Mouse (Mus musculus): ENCODE measurements at regions not wholly inside any gene's neighbourhood (a gene's known extent, or its start where the extent isn't known, plus 50 kb on each side); places are given as distances from the start of the nearest gene placed in this dataset.
A peak's percentile ranks its signal among the peaks of the same experiment; 100 is the strongest.
"Not testable (repeated sequence)": the region's sequence is repeated elsewhere in the genome, so short reads cannot be mapped to it uniquely, and the experiment has no call there.

DNA sequence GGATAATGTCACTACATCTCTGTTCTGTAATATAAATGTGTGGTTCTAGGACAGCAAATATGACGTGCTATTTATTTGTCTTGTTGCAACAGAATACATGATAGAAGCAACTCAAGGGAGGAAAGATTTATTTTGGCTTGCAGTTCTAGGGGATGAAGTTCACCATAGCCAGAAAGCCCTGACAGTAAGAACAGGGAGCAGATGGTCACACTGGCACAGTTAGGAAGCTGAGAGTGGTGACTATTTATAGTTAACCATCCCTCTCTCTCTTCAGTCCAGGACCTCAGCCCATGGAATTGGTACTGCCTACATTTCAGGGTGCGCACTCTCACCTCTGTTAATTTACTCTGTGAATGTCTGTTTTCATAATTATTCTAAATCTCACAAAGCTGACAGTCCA lies 678.5 kb upstream of the Gm19410 start:
- 0 out of 2 replicates have a peak, but pooled peaks cover 3% of the 10 kb centered on the region for H3K9me3 ChIP-seq (replicated peaks; ENCODE audit: control insufficient read depth, low read length)
- ATAC-seq (replicated peaks; ENCODE audit: extremely low read depth, insufficient read depth, low FRiP score) = no peak
- H3K4me3 ChIP-seq (ENCODE audit: low read length) = no peak overlapping the region
- no peak overlapping the region for H3K4me2 ChIP-seq (ENCODE audit: low read depth, low read length)
- no peaks in the 10 kb centered on the region for H3K4me1 ChIP-seq (ENCODE audit: control insufficient read depth, insufficient read depth, low read length)
- H3K9ac ChIP-seq (ENCODE audit: low read length) = no peak overlapping the region
- 91% methylated on average over 2 of the region's 2 CpGs for WGBS
- H3K27ac ChIP-seq (ENCODE audit: low read length) = no peak overlapping the region
- H3K36me3 ChIP-seq (ENCODE audit: control insufficient read depth, insufficient read depth) = no peaks in the 10 kb centered on the region
- H3K27me3 ChIP-seq (ENCODE audit: control insufficient read depth, insufficient read depth, low read length) = no peaks in the 10 kb centered on the region

GRCm38 (mm10) chr8:35088380-35089244 lies 677.0 kb upstream of the Gm19410 start:
- H3K27ac ChIP-seq (ENCODE audit: low read length) = no peak overlapping the region
- H3K4me2 ChIP-seq (ENCODE audit: low read depth, low read length) = no peak overlapping the region
- no peaks in the 10 kb centered on the region for H3K4me1 ChIP-seq (ENCODE audit: control insufficient read depth, insufficient read depth, low read length)
- no peak overlapping the region for H3K9ac ChIP-seq (ENCODE audit: low read length)
- no peaks in the 10 kb centered on the region for H3K27me3 ChIP-seq (ENCODE audit: control insufficient read depth, insufficient read depth, low read length)
- 80% methylated on average over 18 of the region's 18 CpGs for WGBS
- no peak overlapping the region for H3K4me3 ChIP-seq (ENCODE audit: low read length)
- no peak for ATAC-seq (replicated peaks; ENCODE audit: extremely low read depth, insufficient read depth, low FRiP score)
- H3K9me3 ChIP-seq (replicated peaks; ENCODE audit: control insufficient read depth, low read length) = 0 out of 2 replicates have a peak, but pooled peaks cover 3% of the 10 kb centered on the region
- H3K36me3 ChIP-seq (ENCODE audit: control insufficient read depth, insufficient read depth) = no peaks in the 10 kb centered on the region

- Histone ChIP-seq H3K36me3 (ENCODE audit: control insufficient read depth, insufficient read depth) (no peaks in the 10 kb centered on the region), H3K4me2 (ENCODE audit: low read depth, low read length) (no peak overlapping the region), H3K27ac (ENCODE audit: low read length) (no peak overlapping the region), H3K27me3 (ENCODE audit: control insufficient read depth, insufficient read depth, low read length) (no peaks in the 10 kb centered on the region), H3K9ac (ENCODE audit: low read length) (no peak overlapping the region), H3K4me1 (ENCODE audit: control insufficient read depth, insufficient read depth, low read length) (no peaks in the 10 kb centered on the region), H3K9me3 (replicated peaks; ENCODE audit: control insufficient read depth, low read length) (0 out of 2 replicates have a peak, but pooled peaks cover 3% of the 10 kb centered on the region), H3K4me3 (ENCODE audit: low read length) (no peak overlapping the region)
- ATAC-seq (replicated peaks; ENCODE audit: extremely low read depth, insufficient read depth, low FRiP score) = no peak
- 88% methylated on average over 8 of the region's 8 CpGs for WGBS
Measured at GRCm38 (mm10) chr8:35089519-35089918, 676.1 kb upstream of the Gm19410 start.

- H3K9me3 ChIP-seq (replicated peaks; ENCODE audit: control insufficient read depth, low read length) = no peaks in the 10 kb centered on the region
- no peaks in the 10 kb centered on the region for H3K27me3 ChIP-seq (ENCODE audit: control insufficient read depth, insufficient read depth, low read length)
- no peaks in the 10 kb centered on the region for H3K36me3 ChIP-seq (ENCODE audit: control insufficient read depth, insufficient read depth)
- H3K4me3 ChIP-seq (ENCODE audit: low read length) = no peak overlapping the region
- no peak overlapping the region for H3K4me2 ChIP-seq (ENCODE audit: low read depth, low read length)
- H3K27ac ChIP-seq (ENCODE audit: low read length) = no peak overlapping the region
- 80% methylated on average over 5 of the region's 5 CpGs for WGBS
- H3K9ac ChIP-seq (ENCODE audit: low read length) = no peak overlapping the region
- no peak for ATAC-seq (replicated peaks; ENCODE audit: extremely low read depth, insufficient read depth, low FRiP score)
- H3K4me1 ChIP-seq (ENCODE audit: control insufficient read depth, insufficient read depth, low read length) = peaks cover 8% of the 10 kb centered on the region
Measured at GRCm38 (mm10) chr8:35101701-35102100, 663.9 kb upstream of the Gm19410 start.

- H3K36me3 ChIP-seq (ENCODE audit: control insufficient read depth, insufficient read depth); H3K27me3 ChIP-seq (ENCODE audit: control insufficient read depth, insufficient read depth, low read length); H3K9me3 ChIP-seq (replicated peaks; ENCODE audit: control insufficient read depth, low read length); H3K27ac ChIP-seq (ENCODE audit: low read length); H3K4me2 ChIP-seq (ENCODE audit: low read depth, low read length); H3K4me3 ChIP-seq (ENCODE audit: low read length); H3K4me1 ChIP-seq (ENCODE audit: control insufficient read depth, insufficient read depth, low read length); H3K9ac ChIP-seq (ENCODE audit: low read length): not testable (repeated sequence)
- ATAC-seq (replicated peaks; ENCODE audit: extremely low read depth, insufficient read depth, low FRiP score) = peak; percentile 69
- 24% methylated on average over 3 of the region's 3 CpGs for WGBS
Measured at GRCm38 (mm10) chr8:35102102-35102501, 663.5 kb upstream of the Gm19410 start.

DNA sequence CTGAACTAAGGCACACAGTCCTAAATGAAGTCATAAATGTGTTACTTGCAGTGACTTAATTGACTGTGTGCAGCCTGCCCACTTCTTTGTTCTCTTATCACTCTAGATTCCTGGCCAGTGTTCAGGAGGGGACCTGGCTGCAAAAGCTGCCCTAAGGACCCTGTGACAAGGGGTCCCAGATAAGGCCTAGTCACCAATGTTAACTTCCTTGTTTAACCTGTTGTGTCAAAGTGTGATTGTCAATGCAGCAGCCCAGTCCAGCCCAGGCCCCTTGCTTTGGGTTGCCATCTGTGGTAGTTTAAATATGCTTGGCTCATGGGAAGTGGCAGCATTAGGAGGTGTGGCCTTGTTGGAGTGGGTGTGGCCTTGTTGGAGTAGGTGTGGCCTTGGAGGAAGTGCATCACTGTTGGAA lies 661.1 kb upstream of the Gm19410 start:
- Histone ChIP-seq H3K4me1 (ENCODE audit: control insufficient read depth, insufficient read depth, low read length) (peaks cover 12% of the 10 kb centered on the region), H3K27ac (ENCODE audit: low read length) (0 out of 2 replicates have a peak overlapping the region, but pooled peaks have one; percentile 6)
- ATAC-seq (replicated peaks; ENCODE audit: extremely low read depth, insufficient read depth, low FRiP score) = peak; percentile 47
- not testable (repeated sequence) for H3K9ac ChIP-seq (ENCODE audit: low read length); H3K27me3 ChIP-seq (ENCODE audit: control insufficient read depth, insufficient read depth, low read length); H3K36me3 ChIP-seq (ENCODE audit: control insufficient read depth, insufficient read depth); H3K9me3 ChIP-seq (replicated peaks; ENCODE audit: control insufficient read depth, low read length); H3K4me2 ChIP-seq (ENCODE audit: low read depth, low read length); H3K4me3 ChIP-seq (ENCODE audit: low read length)

DNA sequence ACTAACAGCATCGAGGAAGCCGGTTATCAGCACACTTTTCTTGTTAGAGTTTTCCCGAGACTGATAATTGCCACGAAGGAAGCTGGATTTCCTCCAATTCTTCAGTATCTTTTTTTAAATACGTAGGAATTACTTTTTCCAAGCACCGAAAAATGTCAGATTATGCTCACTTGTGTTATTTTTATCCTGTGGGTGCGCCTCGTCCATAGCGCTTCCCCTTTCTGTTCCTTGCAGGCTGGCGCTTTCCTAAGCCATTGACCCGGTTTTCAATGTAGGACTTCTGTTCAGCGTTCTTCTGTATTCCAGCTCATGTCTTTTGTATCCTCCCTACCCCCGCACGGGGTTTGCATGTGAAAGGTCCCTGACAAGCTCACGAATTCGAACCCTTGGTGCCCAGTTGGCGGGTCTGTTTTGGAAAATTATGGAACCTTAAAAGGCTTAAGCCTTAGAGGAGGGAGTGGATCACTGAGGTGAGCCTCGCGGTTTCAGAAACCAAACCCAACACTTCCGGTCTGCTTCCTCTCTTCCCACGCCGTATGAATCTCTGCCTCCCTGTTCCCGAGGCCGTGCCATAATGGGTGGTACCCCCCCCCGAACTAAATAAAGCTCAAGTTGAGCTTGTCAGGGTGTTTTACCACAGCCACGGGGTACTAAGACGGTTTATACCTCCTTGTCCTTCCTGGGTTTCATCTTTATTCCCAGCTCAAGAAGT lies 655.9 kb upstream of the Gm19410 start:
- no peak overlapping the region for H3K9ac ChIP-seq (ENCODE audit: low read length)
- no peak for ATAC-seq (replicated peaks; ENCODE audit: extremely low read depth, insufficient read depth, low FRiP score)
- peak overlapping the region; percentile 49 for H3K4me2 ChIP-seq (ENCODE audit: low read depth, low read length)
- peak overlapping the region; percentile 48 for H3K27ac ChIP-seq (ENCODE audit: low read length)
- WGBS = 66% methylated on average over 27 of the region's 27 CpGs
- H3K27me3 ChIP-seq (ENCODE audit: control insufficient read depth, insufficient read depth, low read length) = no peaks in the 10 kb centered on the region
- H3K4me1 ChIP-seq (ENCODE audit: control insufficient read depth, insufficient read depth, low read length) = peaks cover 26% of the 10 kb centered on the region
- no peaks in the 10 kb centered on the region for H3K36me3 ChIP-seq (ENCODE audit: control insufficient read depth, insufficient read depth)
- no peaks in the 10 kb centered on the region for H3K9me3 ChIP-seq (replicated peaks; ENCODE audit: control insufficient read depth, low read length)
- no peak overlapping the region for H3K4me3 ChIP-seq (ENCODE audit: low read length)

DNA sequence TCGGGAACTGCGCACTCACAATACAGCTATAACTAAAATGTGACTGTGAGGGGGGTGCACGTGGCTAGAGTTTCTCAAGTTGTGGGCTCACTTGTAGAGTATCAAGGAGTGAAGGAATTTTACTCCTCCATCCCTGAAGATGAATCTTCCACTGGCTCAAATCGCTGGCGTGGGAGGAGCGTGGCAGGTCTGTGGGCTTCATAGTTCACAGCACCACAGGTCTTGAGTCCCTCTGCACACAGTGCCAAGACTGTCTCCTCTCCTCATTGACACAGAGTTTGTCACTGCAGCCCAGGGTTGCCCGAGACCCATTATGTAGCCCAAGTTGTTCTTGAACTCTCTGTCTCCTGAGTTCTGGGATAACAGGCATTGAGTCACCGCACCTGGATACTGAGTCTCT lies 655.3 kb upstream of the Gm19410 start:
- Histone ChIP-seq H3K27ac (ENCODE audit: low read length) (no peak overlapping the region), H3K4me3 (ENCODE audit: low read length) (no peak overlapping the region), H3K9ac (ENCODE audit: low read length) (no peak overlapping the region), H3K36me3 (ENCODE audit: control insufficient read depth, insufficient read depth) (no peaks in the 10 kb centered on the region), H3K4me1 (ENCODE audit: control insufficient read depth, insufficient read depth, low read length) (peaks cover 22% of the 10 kb centered on the region), H3K4me2 (ENCODE audit: low read depth, low read length) (peak overlapping the region; percentile 49; the same call in 1 of the 2 replicates), H3K27me3 (ENCODE audit: control insufficient read depth, insufficient read depth, low read length) (no peaks in the 10 kb centered on the region), H3K9me3 (replicated peaks; ENCODE audit: control insufficient read depth, low read length) (no peaks in the 10 kb centered on the region)
- WGBS = 93% methylated on average over 8 of the region's 8 CpGs
- ATAC-seq (replicated peaks; ENCODE audit: extremely low read depth, insufficient read depth, low FRiP score) = no peak

GRCm38 (mm10) chr8:35111130-35111529 lies 654.5 kb upstream of the Gm19410 start:
- peak; percentile 33; the same call in 1 of the 2 replicates for ATAC-seq (replicated peaks; ENCODE audit: extremely low read depth, insufficient read depth, low FRiP score)
- no peaks in the 10 kb centered on the region for H3K9me3 ChIP-seq (replicated peaks; ENCODE audit: control insufficient read depth, low read length)
- H3K4me3 ChIP-seq (ENCODE audit: low read length) = no peak overlapping the region
- no peaks in the 10 kb centered on the region for H3K36me3 ChIP-seq (ENCODE audit: control insufficient read depth, insufficient read depth)
- no peaks in the 10 kb centered on the region for H3K27me3 ChIP-seq (ENCODE audit: control insufficient read depth, insufficient read depth, low read length)
- H3K4me1 ChIP-seq (ENCODE audit: control insufficient read depth, insufficient read depth, low read length) = peaks cover 22% of the 10 kb centered on the region
- peak overlapping the region; percentile 28; the same call in 1 of the 2 replicates for H3K4me2 ChIP-seq (ENCODE audit: low read depth, low read length)
- peak overlapping the region; percentile 49 for H3K27ac ChIP-seq (ENCODE audit: low read length)
- peak overlapping the region; percentile 43 for H3K9ac ChIP-seq (ENCODE audit: low read length)
- 31% methylated on average over 7 of the region's 7 CpGs for WGBS
